Mouse (Mus musculus): Measurements from ENCODE around the gene Gm38392. TPM values are rescaled to one million over a fixed set of nuclear protein-coding genes. Genes with fewer than 3 reads are reported as not detected.
A peak's percentile ranks its signal among the peaks of the same experiment; 100 is the strongest.

Gm38392 gene
- total and polyA plus RNA-seq, 2 experiments from 2014 or later = 0.21 TPM; not detected in 1

DNA sequence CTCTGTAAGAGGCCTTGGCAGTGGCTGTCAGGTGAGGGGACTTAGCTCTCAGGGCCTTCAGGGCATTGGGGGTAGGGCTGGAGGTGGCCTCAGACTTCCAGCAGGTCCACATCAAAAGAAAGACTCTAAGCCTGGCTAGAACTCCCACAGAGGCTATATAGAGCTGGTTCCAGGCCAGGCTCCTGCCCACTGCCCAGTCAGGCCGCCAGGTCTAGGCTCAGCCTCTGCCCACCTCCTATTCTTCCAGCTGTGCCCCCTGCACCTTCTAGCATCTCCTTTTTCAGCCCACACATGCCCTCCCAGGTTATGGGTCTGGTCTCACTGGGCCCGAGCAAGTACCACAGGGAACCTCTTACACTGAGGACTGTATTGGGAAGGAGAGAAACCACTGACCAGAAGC, 62.1 kb downstream of the Gm38392 start:
- DNase-seq (ENCODE audit: low spot score) = no peak
- H3K4me3 ChIP-seq (ENCODE audit: low read depth, low read length) = no peak overlapping the region
- no peak for ATAC-seq (ENCODE audit: low FRiP score)
- no peak overlapping the region for H3K9ac ChIP-seq (replicated peaks; ENCODE audit: low read length, poor library complexity, severe bottlenecking)
- H3K27ac ChIP-seq (ENCODE audit: low read depth, low read length) = peak overlapping the region; percentile 52
- no peaks in the 10 kb centered on the region for H3K27me3 ChIP-seq (ENCODE audit: insufficient read depth, low read length)
- TF ChIP-seq CTCF (IDR thresholded peaks at IDR 0.05) = no peak
- no peaks in the 10 kb centered on the region for H3K4me1 ChIP-seq (ENCODE audit: insufficient read depth, low read length)
- H3K36me3 ChIP-seq (ENCODE audit: insufficient read depth, low read length) = peaks cover 27% of the 10 kb centered on the region
- no peaks in the 10 kb centered on the region for H3K9me3 ChIP-seq (ENCODE audit: low read length)
- 47% methylated on average over 2 of the region's 2 CpGs for WGBS
- no peak overlapping the region for H3K4me2 ChIP-seq (ENCODE audit: low read depth, low read length, poor library complexity, severe bottlenecking)

DNA sequence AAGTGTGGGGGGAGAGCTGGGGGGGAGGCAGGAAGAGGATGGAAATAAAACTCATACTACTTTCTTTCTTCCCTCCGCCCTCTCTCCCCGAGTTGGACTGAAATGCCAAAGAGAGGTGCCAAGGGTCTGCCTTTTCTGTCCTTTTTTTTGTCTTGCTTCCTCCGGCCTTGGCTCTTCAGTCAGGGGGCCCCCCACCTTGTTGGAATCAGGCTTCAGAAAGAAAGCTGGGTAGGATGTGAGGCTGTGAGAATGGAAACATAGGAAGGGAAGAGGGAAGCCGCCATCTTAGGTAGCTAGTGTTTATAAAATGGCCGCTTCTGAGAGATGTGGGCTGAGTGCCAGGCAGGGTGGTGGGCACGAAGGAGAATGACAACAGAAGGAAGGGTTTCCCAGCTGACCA, 64.6 kb downstream of the Gm38392 start:
- H3K4me2 ChIP-seq (ENCODE audit: low read depth, low read length, poor library complexity, severe bottlenecking) = no peak overlapping the region
- ATAC-seq (ENCODE audit: low FRiP score) (no peak; the same call in 1 of the 2 replicates), DNase-seq (ENCODE audit: low spot score) (no peak)
- H3K9me3 ChIP-seq (ENCODE audit: low read length) = no peaks in the 10 kb centered on the region
- H3K27me3 ChIP-seq (ENCODE audit: insufficient read depth, low read length) = peaks cover 7% of the 10 kb centered on the region; the same call in 1 of the 2 replicates
- peaks cover 25% of the 10 kb centered on the region for H3K36me3 ChIP-seq (ENCODE audit: insufficient read depth, low read length)
- H3K9ac ChIP-seq (replicated peaks; ENCODE audit: low read length, poor library complexity, severe bottlenecking) = no peak overlapping the region
- no peak overlapping the region for H3K4me3 ChIP-seq (ENCODE audit: low read depth, low read length)
- H3K27ac ChIP-seq (ENCODE audit: low read depth, low read length) = peak overlapping the region; percentile 85
- 48% methylated on average over 6 of the region's 6 CpGs for WGBS
- H3K4me1 ChIP-seq (ENCODE audit: insufficient read depth, low read length) = no peaks in the 10 kb centered on the region
- no peak for TF ChIP-seq CTCF (IDR thresholded peaks at IDR 0.05)

DNA sequence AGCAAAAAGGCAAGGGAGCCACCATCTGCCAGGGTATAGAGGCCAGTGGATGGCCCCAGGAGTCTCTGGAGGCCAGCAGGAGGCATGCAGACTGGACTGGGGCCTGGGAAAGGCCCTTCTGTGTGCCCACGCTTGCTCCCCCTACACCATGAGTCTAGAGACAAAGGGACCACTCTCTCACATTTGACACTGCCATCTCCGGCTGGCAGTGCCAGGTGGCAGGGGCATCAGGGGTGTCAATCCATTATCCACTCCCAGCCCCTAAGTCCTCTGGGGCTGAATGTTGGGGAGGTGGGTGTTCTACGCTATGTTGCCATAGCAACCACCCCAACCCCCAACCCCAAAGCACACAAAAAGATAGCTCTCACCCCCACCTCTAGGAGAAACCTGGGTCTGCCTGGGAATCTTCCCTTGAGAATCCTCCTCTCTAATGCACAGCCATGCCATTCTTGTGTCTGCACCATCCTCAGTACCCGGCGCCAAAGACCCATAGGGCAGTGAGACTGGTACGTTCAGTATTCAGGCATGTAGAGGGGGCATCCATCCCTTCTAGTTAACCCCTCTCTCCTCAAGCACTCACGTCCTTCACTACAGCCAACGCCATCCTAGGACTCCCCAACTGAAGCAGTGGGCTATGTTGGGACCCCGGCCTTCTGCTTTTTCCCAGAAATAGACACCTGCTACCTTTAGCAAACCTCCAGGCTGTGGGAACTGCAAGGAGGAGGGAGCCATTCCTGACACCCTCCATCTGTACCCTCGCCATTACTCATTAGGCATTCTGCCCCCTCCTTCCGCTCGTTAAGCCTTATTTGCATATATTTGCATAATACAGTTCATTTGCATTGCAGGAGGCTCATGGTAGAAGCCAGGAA, 65.3 kb downstream of the Gm38392 start:
- H3K4me1 ChIP-seq (ENCODE audit: insufficient read depth, low read length) = no peaks in the 10 kb centered on the region
- peaks cover 23% of the 10 kb centered on the region for H3K36me3 ChIP-seq (ENCODE audit: insufficient read depth, low read length)

DNA sequence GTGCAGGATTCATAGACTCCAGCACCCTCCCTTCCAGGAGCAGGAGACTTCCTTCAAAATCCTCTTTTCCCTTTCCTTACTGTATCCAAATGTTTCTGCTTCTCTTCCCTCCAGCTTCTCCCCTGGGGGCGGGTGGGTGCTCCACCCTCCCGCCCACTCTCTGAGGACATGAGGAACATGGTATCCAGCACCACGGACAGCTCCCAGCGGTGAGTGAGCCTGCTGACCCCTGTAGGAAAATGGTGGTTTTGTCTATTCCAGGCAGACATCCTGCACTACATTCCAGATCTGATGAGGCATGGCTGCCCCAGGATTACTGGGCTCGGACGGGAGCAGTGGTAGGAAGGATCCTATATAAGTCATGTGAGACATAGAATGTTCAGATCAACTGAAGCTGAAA, 66.2 kb downstream of the Gm38392 start:
- H3K9ac ChIP-seq (replicated peaks; ENCODE audit: low read length, poor library complexity, severe bottlenecking) = peak overlapping the region; percentile 33; the same call in 1 of the 2 replicates
- ATAC-seq (ENCODE audit: low FRiP score) = no peak
- peaks cover 20% of the 10 kb centered on the region for H3K36me3 ChIP-seq (ENCODE audit: insufficient read depth, low read length)
- TF ChIP-seq CTCF (IDR thresholded peaks at IDR 0.05) = peak; percentile 34; the same call in 1 of the 2 replicates
- no peaks in the 10 kb centered on the region for H3K4me1 ChIP-seq (ENCODE audit: insufficient read depth, low read length)
- no peak overlapping the region for H3K4me2 ChIP-seq (ENCODE audit: low read depth, low read length, poor library complexity, severe bottlenecking)
- H3K9me3 ChIP-seq (ENCODE audit: low read length) = no peaks in the 10 kb centered on the region
- DNase-seq (ENCODE audit: low spot score) = no peak
- H3K27ac ChIP-seq (ENCODE audit: low read depth, low read length) = peak overlapping the region; percentile 85
- 9% methylated on average over 6 of the region's 6 CpGs for WGBS
- no peak overlapping the region for H3K4me3 ChIP-seq (ENCODE audit: low read depth, low read length)
- peaks cover 7% of the 10 kb centered on the region for H3K27me3 ChIP-seq (ENCODE audit: insufficient read depth, low read length)

More for the DNA sequence above, 65.3 kb downstream of the Gm38392 start:
- ATAC-seq (ENCODE audit: low FRiP score) = peak; percentile 79
- no peak for TF ChIP-seq CTCF (IDR thresholded peaks at IDR 0.05)
- no peaks in the 10 kb centered on the region for H3K9me3 ChIP-seq (ENCODE audit: low read length)
- 32% methylated on average over 12 of the region's 12 CpGs for WGBS
- peak; percentile 94 for DNase-seq (ENCODE audit: low spot score)
- H3K27ac ChIP-seq (ENCODE audit: low read depth, low read length) = peak overlapping the region; percentile 85
- no peak overlapping the region for H3K4me3 ChIP-seq (ENCODE audit: low read depth, low read length)
- no peak overlapping the region for H3K4me2 ChIP-seq (ENCODE audit: low read depth, low read length, poor library complexity, severe bottlenecking)
- 0 out of 2 replicates have a peak overlapping the region, but pooled peaks have one; percentile 33 for H3K9ac ChIP-seq (replicated peaks; ENCODE audit: low read length, poor library complexity, severe bottlenecking)
- peaks cover 7% of the 10 kb centered on the region; the same call in 1 of the 2 replicates for H3K27me3 ChIP-seq (ENCODE audit: insufficient read depth, low read length)

DNA sequence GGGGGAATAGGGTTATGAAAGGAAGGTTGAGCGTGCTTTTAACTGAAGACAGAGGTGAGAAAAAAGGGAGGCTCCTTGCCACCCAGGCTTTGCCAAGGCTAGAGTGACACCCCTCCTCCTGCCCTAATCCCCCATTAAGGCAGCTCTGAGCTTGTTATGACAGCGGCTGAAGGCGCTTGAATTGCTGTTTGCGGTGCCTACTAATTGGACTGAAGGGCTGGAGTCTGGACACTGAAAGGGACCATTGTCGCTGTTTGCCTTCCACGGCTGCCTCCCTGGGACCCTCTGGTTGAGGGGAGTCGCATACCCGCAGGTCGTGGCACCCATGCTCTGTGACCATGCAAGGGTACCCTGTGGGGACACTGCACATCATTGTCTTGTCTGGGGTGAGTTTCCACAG, 67.1 kb downstream of the Gm38392 start:
- Histone ChIP-seq H3K36me3 (ENCODE audit: insufficient read depth, low read length) (peaks cover 11% of the 10 kb centered on the region; the same call in 1 of the 2 replicates), H3K27me3 (ENCODE audit: insufficient read depth, low read length) (peaks cover 7% of the 10 kb centered on the region), H3K4me2 (ENCODE audit: low read depth, low read length, poor library complexity, severe bottlenecking) (peak overlapping the region; percentile 26; the same call in 1 of the 2 replicates), H3K4me1 (ENCODE audit: insufficient read depth, low read length) (no peaks in the 10 kb centered on the region; the same call in 1 of the 2 replicates), H3K27ac (ENCODE audit: low read depth, low read length) (peak overlapping the region; percentile 85), H3K4me3 (ENCODE audit: low read depth, low read length) (no peak overlapping the region; the same call in 1 of the 2 replicates), H3K9ac (replicated peaks; ENCODE audit: low read length, poor library complexity, severe bottlenecking) (0 out of 2 replicates have a peak overlapping the region, but pooled peaks have one; percentile 19), H3K9me3 (ENCODE audit: low read length) (no peaks in the 10 kb centered on the region)
- ATAC-seq (ENCODE audit: low FRiP score) (no peak), DNase-seq (ENCODE audit: low spot score) (no peak)
- no peak for TF ChIP-seq CTCF (IDR thresholded peaks at IDR 0.05)
- 13% methylated on average over 9 of the region's 9 CpGs for WGBS

DNA sequence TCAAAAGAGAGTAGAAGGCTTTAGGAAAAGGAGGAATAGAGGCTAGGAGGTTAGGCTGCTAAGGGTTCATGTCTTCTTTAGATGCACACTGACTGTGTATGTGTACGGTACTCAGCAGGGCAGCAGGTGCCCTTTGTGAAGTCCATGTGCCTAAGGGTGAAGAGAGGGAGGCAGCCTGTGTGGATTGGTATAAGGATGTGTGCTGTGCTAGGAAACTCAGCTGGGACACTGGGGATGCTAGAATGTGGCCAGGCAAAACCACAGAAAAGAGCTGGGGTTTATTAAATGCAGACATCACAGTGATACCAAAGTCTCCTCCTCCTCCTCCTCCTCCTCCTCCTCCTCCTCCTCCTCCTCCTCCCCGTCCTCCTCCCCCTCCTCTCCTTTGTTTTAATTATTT, 69.3 kb downstream of the Gm38392 start:
- Histone ChIP-seq H3K4me2 (ENCODE audit: low read depth, low read length, poor library complexity, severe bottlenecking) (peak overlapping the region; percentile 72), H3K9ac (replicated peaks; ENCODE audit: low read length, poor library complexity, severe bottlenecking) (0 out of 2 replicates have a peak overlapping the region, but pooled peaks have one; percentile 87), H3K36me3 (ENCODE audit: insufficient read depth, low read length) (peaks cover 8% of the 10 kb centered on the region; the same call in 1 of the 2 replicates), H3K4me1 (ENCODE audit: insufficient read depth, low read length) (peaks cover 5% of the 10 kb centered on the region; the same call in 1 of the 2 replicates), H3K27me3 (ENCODE audit: insufficient read depth, low read length) (peaks cover 7% of the 10 kb centered on the region), H3K9me3 (ENCODE audit: low read length) (no peaks in the 10 kb centered on the region), H3K27ac (ENCODE audit: low read depth, low read length) (peak overlapping the region; percentile 87), H3K4me3 (ENCODE audit: low read depth, low read length) (peak overlapping the region; percentile 46; the same call in 1 of the 2 replicates)
- DNase-seq (ENCODE audit: low spot score) (no peak), ATAC-seq (ENCODE audit: low FRiP score) (no peak)
- WGBS = 27% methylated on average over 1 of the region's 2 CpGs
- no peak for TF ChIP-seq CTCF (IDR thresholded peaks at IDR 0.05)

All from midbrain, postnatal 0 days (tissue).